Mouse (Mus musculus) liver, embryonic 18 days (tissue): ENCODE data around the gene Naaladl1. TPM values are rescaled to one million over a fixed set of nuclear protein-coding genes. Genes with fewer than 3 reads are reported as not detected.

Experiments used
- polyA plus RNA-seq: library from polyadenylated mRNA; depleted of rRNA; stranded (reverse); fragments of >200 nt; gene quantifications from 2 replicates; pipeline ENCODE4 v1.2.3, GENCODE M21; 2012; rRNA removed

The Naaladl1 gene
- 2.1 TPM in 2 replicates for polyA plus RNA-seq

DNA sequence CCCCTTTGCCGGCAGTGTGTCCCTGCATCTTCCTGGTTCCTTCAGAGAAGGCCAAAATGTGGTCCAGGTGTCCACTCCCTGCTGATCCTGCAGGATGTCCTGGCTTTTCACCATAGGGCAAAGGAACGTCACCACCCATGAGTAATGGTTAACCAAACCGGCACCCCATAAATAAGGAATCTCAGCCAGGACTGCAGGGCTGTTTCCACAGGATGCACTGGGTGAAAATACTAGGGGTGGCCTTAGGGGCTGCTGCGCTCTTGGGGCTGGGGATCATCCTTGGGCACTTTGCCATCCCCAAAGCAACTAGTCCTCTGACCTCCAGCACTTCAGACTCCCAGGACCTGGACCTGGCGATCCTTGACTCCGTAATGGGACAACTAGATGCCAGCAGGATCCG is at the start of gene Naaladl1:
Gene Naaladl1 (plus strand): TSS at position 197 of the 400 bp plus-strand sequence.

DNA sequence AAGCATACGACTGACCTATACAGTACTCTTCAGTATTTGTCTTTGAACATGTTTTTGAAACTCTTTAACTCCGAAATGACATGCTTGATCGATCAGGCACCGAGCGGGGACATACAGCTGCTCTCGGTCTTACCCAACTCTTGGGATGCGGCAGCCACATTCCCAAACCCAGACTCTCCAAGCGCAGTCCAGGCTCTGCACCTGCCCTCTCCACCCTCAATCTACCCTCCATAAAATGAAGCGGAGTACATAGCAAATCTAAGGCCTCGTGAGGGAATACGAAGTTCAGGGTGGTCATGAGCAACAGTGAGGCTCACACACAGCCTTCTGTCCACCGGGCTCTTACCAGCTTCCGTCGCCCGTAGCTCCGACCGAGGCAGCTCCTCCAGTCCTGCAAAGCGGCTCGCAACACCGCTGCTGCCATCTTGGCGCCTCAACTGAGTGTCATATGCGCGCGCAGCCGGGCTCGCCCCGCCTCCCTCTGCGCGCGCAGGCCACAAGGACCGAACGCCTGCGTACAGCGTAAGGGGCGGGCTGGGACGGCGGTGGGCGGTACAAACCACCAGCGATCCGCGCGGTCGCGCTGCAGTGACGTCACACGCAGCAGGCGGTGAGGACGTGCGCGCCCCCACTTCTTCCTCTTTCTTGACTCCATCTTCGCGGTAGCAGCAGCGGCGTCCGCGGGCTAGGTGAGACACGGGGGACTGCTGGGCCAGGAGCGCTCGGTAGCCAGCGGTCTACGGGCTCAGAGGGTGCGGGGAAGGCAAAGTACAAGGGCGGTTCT is 48.1 kb upstream of the Naaladl1 start, which contains the start of the genes Mrpl49 and Fau:
Gene Mrpl49 (minus strand): TSS at position 473 of the 784 bp plus-strand sequence.
Gene Fau (plus strand): TSS at position 532 of the 784 bp plus-strand sequence.

DNA sequence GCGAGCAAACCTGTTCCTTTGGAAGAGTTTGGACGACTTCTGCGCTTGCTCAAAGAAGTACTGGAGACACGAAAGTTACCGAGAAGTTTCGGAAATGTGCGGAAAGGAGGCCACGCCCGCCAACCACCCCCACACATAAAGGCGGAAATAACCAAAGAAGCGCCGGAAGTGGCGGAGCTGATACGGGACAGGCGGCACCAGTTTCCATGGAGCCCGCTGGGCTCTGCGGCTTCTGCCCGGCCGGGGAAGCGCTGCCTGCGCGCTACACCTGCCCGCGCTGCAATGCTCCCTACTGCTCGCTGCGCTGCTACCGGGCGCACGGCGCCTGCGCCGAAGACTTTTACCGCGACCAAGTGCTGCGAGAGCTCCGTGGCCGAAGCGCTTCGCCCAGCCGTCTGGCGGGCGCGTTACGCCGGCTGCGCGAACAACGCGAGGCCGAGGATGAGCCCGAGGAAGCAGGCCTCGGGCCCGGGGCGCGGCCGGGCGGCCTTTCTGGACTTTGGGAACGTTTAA is 44.5 kb upstream of the Naaladl1 start, which contains the start of gene Znhit2:
Gene Znhit2 (plus strand): TSS at position 172 of the 513 bp plus-strand sequence.

DNA sequence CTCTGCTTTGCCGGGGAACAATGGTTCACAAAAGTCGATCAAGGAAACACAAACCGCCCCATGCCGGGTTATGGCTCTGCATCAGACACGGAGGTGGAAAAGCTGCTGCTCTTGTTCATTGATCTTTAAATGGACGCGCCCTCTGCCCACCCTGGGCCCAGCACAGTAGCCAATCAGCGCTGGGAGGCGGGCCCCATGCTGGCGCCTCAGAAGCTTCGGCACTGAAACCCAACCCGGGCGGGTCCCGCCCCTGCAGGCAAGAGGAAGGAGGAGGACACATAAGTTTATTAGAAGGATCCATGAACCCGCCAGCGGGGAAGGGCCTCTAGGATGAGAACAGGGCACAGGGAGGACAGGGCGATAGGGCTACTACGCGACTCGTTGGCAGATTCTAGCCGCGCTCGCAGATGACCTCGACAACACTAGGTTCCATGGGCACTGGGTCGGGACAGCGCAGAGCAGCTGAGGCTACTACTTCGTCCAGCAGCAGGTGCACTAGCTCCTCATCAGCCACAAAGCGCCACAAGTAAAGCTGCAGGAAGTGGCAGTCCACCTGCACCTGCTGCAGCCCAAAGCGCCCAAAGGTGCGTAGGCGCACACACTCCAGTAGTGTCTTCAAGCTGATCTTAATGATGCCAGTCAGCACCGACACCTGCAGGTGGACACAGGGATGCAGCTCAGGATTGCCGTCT is 37.7 kb upstream of the Naaladl1 start, which contains the start of gene Tm7sf2:
Gene Tm7sf2 (minus strand): TSS at position 650 of the 692 bp plus-strand sequence.

DNA sequence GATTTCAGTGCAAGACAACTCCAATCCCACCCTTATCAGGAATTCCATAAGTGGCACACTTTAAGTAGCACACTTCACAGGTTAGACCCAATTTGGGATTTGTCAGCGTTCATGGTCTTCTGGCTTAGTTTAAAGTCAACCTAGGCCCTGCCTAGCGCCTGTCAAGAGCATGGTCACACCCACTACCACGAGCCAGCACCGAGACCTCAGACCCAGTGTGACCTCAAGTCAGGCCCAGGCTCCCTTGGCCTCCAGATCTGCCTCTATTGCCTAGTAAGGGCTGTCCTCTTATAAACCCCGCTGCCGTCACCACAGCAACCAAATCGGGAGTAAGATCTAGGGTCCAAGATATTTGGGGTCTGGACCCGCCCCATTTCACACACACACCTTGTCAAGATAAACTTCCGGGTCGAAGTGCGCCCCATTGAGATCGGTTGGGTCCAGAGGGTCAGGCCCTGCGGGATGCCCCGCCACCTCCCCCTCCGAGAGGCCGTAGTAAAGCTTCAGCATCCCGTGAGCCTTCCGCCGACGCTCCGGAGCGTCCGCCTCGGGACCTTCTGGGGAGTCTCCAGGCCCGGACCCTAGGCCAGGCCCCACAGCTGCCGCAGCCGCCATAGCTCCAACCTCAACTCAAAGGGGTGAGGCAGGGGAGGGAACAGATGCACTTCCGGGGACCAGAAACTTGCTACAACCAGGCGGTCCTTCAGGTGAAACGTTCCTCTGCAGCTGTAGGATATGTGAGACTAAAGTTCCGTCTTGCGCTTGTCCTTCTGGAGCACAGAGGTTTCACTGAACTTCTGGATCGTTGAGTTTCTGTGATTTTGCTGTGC is 28.8 kb upstream of the Naaladl1 start, which contains the start of gene Vps51:
Gene Vps51 (minus strand): TSS at position 668 of the 830 bp plus-strand sequence.

DNA sequence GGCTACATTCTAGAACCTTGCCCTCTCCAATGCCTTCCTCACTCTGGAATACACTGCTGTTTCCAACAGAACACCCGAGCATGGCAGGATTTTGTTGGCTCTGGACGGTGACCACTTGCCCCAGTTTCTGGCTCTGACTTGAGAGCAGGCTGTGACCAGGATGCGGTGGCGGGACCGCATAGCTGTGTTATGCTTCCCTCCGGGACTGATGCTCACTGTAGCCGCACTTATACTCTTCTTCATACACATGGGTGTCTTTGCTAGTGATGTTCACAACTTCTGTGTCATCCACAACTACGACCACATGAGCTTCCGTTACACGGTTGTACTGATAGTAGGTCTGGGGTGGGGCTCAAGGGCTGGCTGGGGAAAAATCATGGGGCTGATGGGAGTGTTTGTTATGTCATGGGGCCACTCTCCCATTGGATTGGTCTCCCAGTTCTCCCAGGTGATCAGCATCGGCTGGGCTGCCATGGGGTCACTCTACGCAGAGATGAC is 25.6 kb upstream of the Naaladl1 start, which contains the start of gene Tmem262:
Gene Tmem262 (plus strand): TSS at position 51 of the 498 bp plus-strand sequence.

DNA sequence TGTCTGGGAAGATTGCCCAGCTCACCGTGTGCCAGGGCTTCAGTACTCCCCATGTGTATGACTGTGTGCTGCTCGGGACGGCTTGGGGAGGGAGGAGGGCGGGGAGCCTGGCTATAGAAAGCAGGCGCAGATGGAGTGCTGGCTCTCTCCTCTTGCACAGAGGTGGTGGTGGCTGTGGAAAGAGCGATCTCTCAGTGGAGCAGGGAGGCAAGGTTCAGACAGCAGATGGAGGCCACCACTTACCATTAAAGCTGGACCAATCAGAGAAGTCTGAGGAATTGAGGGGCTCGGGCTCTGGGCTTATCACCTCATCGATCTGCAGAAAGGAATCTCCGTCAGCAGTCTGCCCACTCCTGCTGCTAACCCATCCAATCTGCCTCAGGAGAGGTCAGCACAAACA is 23.4 kb upstream of the Naaladl1 start, which contains the start of gene Gm28374:
Gene Gm28374 (minus strand): TSS at position 101 of the 400 bp plus-strand sequence.

DNA sequence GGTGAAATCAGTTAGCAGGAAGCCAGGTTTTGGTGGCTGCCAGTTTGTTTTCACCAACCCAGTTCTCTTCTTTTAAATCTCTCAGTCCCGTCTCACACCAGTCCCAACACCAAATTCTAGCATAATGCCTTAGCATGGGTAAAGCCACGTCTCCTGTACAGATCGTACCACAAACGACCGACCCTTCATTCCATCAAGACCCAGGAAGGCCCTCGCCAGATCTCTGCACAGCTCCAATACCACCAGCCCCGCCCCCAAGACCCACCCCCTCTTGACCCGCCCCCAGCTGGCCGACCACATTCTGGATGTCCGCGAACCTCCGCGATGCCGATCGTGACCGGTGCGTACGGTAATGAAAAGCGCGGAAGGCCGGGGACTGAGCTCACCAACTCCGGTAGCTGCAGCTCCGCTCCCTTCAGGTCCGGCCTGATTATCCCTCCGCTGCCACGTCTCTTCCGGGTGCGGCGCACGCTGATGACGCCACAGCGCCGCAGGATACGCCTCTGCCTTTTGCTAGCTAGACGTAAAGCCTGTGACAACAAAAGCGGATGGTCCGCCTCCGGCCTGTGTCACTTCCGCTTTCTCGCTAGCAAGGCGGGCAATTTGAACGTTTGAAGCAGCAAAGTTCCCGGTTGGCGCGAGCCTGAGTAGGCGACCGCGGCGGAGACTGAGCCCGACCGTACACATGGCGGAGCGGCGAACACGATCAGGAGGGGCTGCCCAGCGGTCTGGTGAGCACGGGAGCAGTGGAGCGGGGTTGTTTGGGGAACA is 20.9 kb upstream of the Naaladl1 start, which contains the start of the genes Zfpl1 and Cdca5:
Gene Zfpl1 (minus strand): TSS at position 479 of the 771 bp plus-strand sequence.
Gene Cdca5 (plus strand): TSS at position 506 of the 771 bp plus-strand sequence.

DNA sequence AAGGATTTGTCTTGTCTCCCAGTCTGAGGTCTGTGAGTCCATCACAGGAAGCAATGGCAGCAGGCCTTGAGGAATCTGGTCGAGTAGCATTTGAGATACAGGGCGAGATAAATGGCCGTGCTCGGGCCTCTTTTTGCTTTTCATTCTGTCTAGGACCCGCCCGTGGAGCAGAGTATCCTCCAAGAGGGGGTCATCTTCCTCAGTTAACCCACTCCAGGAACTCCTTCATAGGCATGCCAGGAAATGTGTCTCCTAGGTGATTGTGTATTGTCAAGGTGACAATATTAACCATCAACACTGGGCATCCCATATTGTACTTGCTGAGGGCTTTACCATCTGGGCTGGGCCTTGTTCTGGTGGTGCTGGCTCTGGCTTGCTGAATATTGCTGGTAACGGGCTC is 11.5 kb upstream of the Naaladl1 start, which contains the start of gene AC131692.1:
Gene AC131692.1 (plus strand): TSS at position 301 of the 400 bp plus-strand sequence.

DNA sequence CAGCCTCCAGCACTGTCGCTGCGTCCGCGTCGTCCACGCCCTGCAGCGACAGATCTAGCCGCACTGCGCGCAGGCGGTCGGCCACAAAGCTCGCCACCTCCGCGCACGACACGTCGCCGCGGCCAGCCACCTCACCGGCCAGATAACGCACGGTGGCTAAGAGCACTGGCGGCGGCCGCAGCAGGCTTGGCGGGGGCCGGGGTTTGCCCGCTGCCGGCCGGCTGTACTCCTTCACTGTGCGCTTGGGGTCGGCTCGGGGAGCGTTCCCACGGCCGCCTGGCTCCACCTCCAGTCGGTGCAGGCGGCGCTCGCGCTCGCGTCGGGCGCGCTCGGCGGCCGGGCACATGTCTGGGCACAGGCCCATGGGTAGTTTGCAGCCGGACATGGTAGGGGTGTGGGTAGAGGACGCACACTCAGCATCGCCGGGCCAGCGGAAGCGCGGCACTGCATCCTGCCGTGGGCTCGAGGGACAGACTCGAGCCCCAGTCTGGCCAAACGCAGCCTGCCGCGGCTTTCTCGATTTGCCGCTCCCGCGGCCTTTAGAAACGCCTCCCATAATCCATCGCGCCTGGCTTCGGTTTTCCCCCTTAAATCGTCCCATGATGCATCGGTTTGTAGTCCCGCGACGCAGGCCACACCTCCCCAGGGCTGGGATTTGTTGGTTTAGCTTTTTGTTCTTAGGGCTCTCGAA is 12.5 kb downstream of the Naaladl1 start, which contains the start of gene Sac3d1:
Gene Sac3d1 (minus strand): TSS at position 665 of the 691 bp plus-strand sequence.

DNA sequence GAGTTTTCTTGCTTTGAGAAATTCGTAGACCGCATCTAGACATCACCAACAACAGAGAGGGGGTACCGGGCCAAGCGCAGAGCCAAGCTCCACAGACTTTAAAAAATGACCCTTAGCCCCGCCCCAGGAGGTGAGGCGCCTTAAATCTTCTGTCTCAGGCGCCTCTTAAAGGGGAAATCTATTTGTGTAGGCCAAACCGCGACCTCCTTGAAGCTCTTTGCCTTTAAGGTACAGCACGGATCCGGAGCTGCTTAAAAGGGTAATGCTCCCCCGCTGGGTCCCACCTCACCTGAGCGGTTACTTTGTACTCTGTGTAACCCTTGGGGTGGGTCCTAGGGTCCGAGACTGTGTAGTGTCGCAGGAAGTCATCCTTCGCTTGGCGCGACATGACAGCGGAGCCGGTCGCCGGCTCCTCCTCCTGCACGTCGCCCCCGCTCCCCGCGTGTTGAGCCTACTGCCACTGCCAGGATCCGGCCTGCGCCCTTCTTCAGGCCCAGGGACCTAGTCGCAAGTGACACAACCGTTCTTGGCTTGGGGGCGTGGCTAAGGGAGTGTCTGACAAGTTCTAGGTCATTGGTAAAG is 22.3 kb downstream of the Naaladl1 start, which contains the start of gene Snx15:
Gene Snx15 (minus strand): TSS at position 545 of the 582 bp plus-strand sequence.

DNA sequence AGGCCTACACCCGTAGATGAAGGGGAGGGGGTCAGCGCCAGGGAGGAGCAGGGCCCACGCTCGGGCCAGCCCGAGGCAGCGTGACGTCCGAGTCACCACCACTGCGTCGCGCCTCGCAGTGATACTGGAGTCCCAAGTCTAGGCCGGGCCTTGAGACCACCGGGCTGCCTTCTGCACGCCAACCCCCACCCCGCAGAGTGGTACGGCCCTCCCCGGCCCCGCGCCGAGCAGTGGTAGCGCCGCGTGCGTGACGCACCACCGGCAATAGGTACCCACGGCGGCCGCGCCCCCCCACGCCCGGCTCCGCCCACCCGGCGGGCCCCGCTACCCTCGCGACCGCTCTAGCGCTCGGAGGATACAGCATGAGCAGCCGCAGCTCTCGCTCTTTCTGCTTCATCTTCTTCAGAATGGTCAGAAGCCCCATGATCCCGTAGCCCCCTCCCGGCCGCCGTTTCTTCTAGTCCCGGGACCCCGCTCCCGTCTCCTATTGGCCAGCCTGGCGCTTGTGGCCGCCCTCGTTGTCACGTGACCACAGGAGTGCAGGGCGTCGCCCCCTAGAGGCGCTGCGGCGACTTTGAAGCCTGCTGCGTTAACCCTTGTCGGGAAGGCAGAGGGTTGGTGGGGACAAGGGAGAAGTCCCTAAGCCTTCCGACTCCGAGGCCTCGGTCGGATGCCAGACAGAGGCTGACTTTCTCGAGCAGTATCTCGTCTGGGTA is 35.3 kb downstream of the Naaladl1 start, which contains the start of gene Batf2:
Gene Batf2 (plus strand): TSS at position 306 of the 716 bp plus-strand sequence.

DNA sequence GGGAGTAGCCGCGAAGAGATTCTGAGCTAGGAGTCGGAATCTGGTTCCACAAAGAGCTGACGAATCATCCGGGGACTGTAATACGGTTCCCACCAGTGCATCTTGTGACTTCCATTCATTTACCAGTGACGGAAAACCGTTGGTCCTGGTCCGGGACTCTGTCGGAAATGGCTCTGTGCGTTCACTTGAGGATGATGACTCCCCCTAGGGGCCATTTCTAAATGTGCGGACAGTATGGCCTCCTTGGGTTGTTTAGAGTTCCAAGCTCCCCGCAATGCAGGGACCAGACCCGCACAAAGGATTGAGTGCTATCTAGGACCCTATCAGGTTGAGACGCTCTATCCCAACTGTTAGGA is 35.8 kb downstream of the Naaladl1 start, which contains the start of gene Arl2:
Gene Arl2 (minus strand): TSS at position 155 of the 356 bp plus-strand sequence.

Other genes with a start within 250 kb of the Naaladl1 start
- 5.5 and 6.7 TPM in 2 replicates for gene Frmd8, start 230.5 kb upstream of the Naaladl1 start, polyA plus RNA-seq
- 10.8 and 11.3 TPM in 2 replicates for gene Slc25a45, start 228.0 kb upstream of the Naaladl1 start, polyA plus RNA-seq
- gene Tigd3, start 211.6 kb upstream of the Naaladl1 start, polyA plus RNA-seq: 1.1 and 1.4 TPM in 2 replicates
- 31.6 and 33.1 TPM in 2 replicates for gene Dpf2, start 192.8 kb upstream of the Naaladl1 start, polyA plus RNA-seq
- gene Cdc42ep2, start 181.0 kb upstream of the Naaladl1 start, polyA plus RNA-seq: 3.1 and 3.5 TPM in 2 replicates
- 32.2 and 32.9 TPM in 2 replicates for gene Pola2, start 141.6 kb upstream of the Naaladl1 start, polyA plus RNA-seq
- gene Slc22a20, start 119.6 kb upstream of the Naaladl1 start, polyA plus RNA-seq: 0.05 and 0.07 TPM in 2 replicates
- gene Capn1, start 89.9 kb upstream of the Naaladl1 start, polyA plus RNA-seq: 16.0 and 18.9 TPM in 2 replicates
- gene Syvn1, start 59.2 kb upstream of the Naaladl1 start, polyA plus RNA-seq: 12.0 and 13.7 TPM in 2 replicates
- gene Mrpl49, start 48.0 kb upstream of the Naaladl1 start, polyA plus RNA-seq: 22.4 and 23.7 TPM in 2 replicates
- 1,008 and 1,075 TPM in 2 replicates for gene Fau, start 47.9 kb upstream of the Naaladl1 start, polyA plus RNA-seq
- gene Znhit2, start 44.6 kb upstream of the Naaladl1 start, polyA plus RNA-seq: 18.6 and 20.3 TPM in 2 replicates
- 74.1 and 93.2 TPM in 2 replicates for gene Tm7sf2, start 37.4 kb upstream of the Naaladl1 start, polyA plus RNA-seq
- gene Vps51, start 28.6 kb upstream of the Naaladl1 start, polyA plus RNA-seq: 20.2 and 24.9 TPM in 2 replicates
- not detected in 2 replicates for gene Tmem262, start 25.7 kb upstream of the Naaladl1 start, polyA plus RNA-seq
- gene Gm28374, start 23.5 kb upstream of the Naaladl1 start, polyA plus RNA-seq: 0.26 and 0.29 TPM in 2 replicates
- gene Zfpl1, start 20.8 kb upstream of the Naaladl1 start, polyA plus RNA-seq: 18.7 and 21.2 TPM in 2 replicates
- gene Cdca5, start 20.8 kb upstream of the Naaladl1 start, polyA plus RNA-seq: 11.0 and 11.4 TPM in 2 replicates
- 0.14 and 0.23 TPM in 2 replicates for gene AC131692.1, start 11.4 kb upstream of the Naaladl1 start, polyA plus RNA-seq
- 12.5 and 12.8 TPM in 2 replicates for gene Sac3d1, start 12.9 kb downstream of the Naaladl1 start, polyA plus RNA-seq
- gene Snx15, start 22.5 kb downstream of the Naaladl1 start, polyA plus RNA-seq: 32.0 and 35.8 TPM in 2 replicates
- 1.4 and 1.5 TPM in 2 replicates for gene Batf2, start 35.2 kb downstream of the Naaladl1 start, polyA plus RNA-seq
- gene Arl2, start 35.8 kb downstream of the Naaladl1 start, polyA plus RNA-seq: 16.7 and 18.5 TPM in 2 replicates
- 0.05 TPM in 2 replicates for gene Majin, start 78.6 kb downstream of the Naaladl1 start, polyA plus RNA-seq
- not detected in 2 replicates for gene Gpha2, start 120.6 kb downstream of the Naaladl1 start, polyA plus RNA-seq
- gene Ppp2r5b, start 130.1 kb downstream of the Naaladl1 start, polyA plus RNA-seq: 4.8 and 5.2 TPM in 2 replicates
- gene Atg2a, start 135.9 kb downstream of the Naaladl1 start, polyA plus RNA-seq: 5.6 and 6.8 TPM in 2 replicates
- 57.5 and 76.1 TPM in 2 replicates for gene Ehd1, start 170.9 kb downstream of the Naaladl1 start, polyA plus RNA-seq
- 4.2 and 5.4 TPM in 2 replicates for gene Cdc42bpg, start 200.7 kb downstream of the Naaladl1 start, polyA plus RNA-seq
- gene Men1, start 229.2 kb downstream of the Naaladl1 start, polyA plus RNA-seq: 16.8 and 18.1 TPM in 2 replicates
- gene Map4k2, start 235.4 kb downstream of the Naaladl1 start, polyA plus RNA-seq: 29.5 and 37.2 TPM in 2 replicates